Mouse (Mus musculus) ES-E14 (cell line): Measurements from ENCODE around the gene Sipa1l3. TPM values are rescaled to one million over a fixed set of nuclear protein-coding genes. Genes with fewer than 3 reads are reported as not detected.

Experiments used
- DNase-seq: peaks from one replicate; pipeline ENCODE4 v3.0.0-alpha.2; 2013; ENCODE audit warnings: low read depth, low spot score
- H3K27ac ChIP-seq: 2 replicates; pipeline ENCODE4 v1.5.1; 2012; ENCODE audit warnings: low read depth, mild to moderate bottlenecking, low read length, moderate library complexity, mixed read lengths; ENCODE audit not compliant: poor library complexity, insufficient read depth, severe bottlenecking
- H3K36me3 ChIP-seq: 2 replicates; pipeline ENCODE4 v1.6.1; 2012; ENCODE audit warnings: mild to moderate bottlenecking, low read length, moderate library complexity, mixed read lengths; ENCODE audit not compliant: control insufficient read depth, poor library complexity, insufficient read depth, severe bottlenecking
- H3K4me1 ChIP-seq, 2 experiments: fragments of 150-350 bp in 1 of 2; sonication (generic) in 1 of 2; 2 replicates each; pipeline ENCODE4 v1.6.1; 2012; ENCODE audit warnings: low read length in 2 of 2, mild to moderate bottlenecking in 1 of 2, mixed read lengths in 1 of 2; ENCODE audit not compliant: control insufficient read depth in 2 of 2, insufficient read depth in 2 of 2, poor library complexity in 1 of 2
- H3K4me3 ChIP-seq, 2 experiments: fragments of 150-350 bp in 1 of 2; sonication (generic) in 1 of 2; 2 replicates each; pipeline ENCODE4 v1.5.1; 2012; ENCODE audit warnings: low read length in 2 of 2, low read depth in 1 of 2, mild to moderate bottlenecking in 1 of 2, mixed read lengths in 1 of 2; ENCODE audit not compliant: insufficient read depth in 1 of 2, poor library complexity in 1 of 2, severe bottlenecking in 1 of 2
- H3K9ac ChIP-seq: 2 replicates; pipeline ENCODE4 v1.6.1; 2012; ENCODE audit warnings: low read depth, mild to moderate bottlenecking, low read length, mixed read lengths; ENCODE audit not compliant: poor library complexity, insufficient read depth, severe bottlenecking
- H3K9me3 ChIP-seq: fragments of 150-350 bp; sonication (generic); 2 replicates; pipeline ENCODE4 v1.6.1; 2012; ENCODE audit warnings: low read depth, mild to moderate bottlenecking, low read length; ENCODE audit not compliant: control insufficient read depth, insufficient read depth
- CHD2 ChIP-seq: IDR thresholded peaks from 2 replicates; pipeline ENCODE4 v1.6.1; 2014; ENCODE audit warnings: mild to moderate bottlenecking, low read depth, low read length, inconsistent platforms
- HCFC1 ChIP-seq: IDR thresholded peaks from 2 replicates; pipeline ENCODE4 v1.6.1; 2012; ENCODE audit warnings: low read length, inconsistent platforms, borderline replicate concordance; ENCODE audit not compliant: insufficient read depth
- MAFK ChIP-seq: IDR thresholded peaks from 2 replicates; pipeline ENCODE4 v1.6.1; 2014; ENCODE audit warnings: mild to moderate bottlenecking, low read depth, low read length, inconsistent platforms; ENCODE audit not compliant: insufficient read depth
- ZC3H11A ChIP-seq: IDR thresholded peaks from 2 replicates; pipeline ENCODE4 v1.6.1; 2012; ENCODE audit warnings: low read depth, mild to moderate bottlenecking, inconsistent platforms, low read length, borderline replicate concordance
- ZNF384 ChIP-seq: IDR thresholded peaks from 2 replicates; pipeline ENCODE4 v1.6.1; 2012; ENCODE audit warnings: low read depth, low read length, inconsistent platforms
- in situ Hi-C, 2 experiments: fragments of 600-800 bp; cut with MboI; formaldehyde crosslinking; loops; one replicate each; pipeline ENCODE4 v1.15.1; 2025; ENCODE audit warnings: low sequenced_read_pairs in 2 of 2, inconsistent platforms in 1 of 2; ENCODE audit not compliant: unreplicated experiment in 2 of 2
- total RNA-seq: library from RNA; depleted of rRNA; stranded (reverse); fragments of 300-350 nt; gene quantifications from 2 replicates; pipeline ENCODE4 v1.2.3, GENCODE M21; 2012

Gene Sipa1l3
- total RNA-seq, 1 experiment, result 27.5 TPM

GRCm38 (mm10) chr7:29336795-29337319 is 181.6 kb downstream of the Sipa1l3 start:
- TF ChIP-seq ZNF384 (no peak), MAFK (no peak), CHD2 (no peak), HCFC1 (no peak), ZC3H11A (no peak)
- H3K36me3 ChIP-seq, result peaks cover 18% of the 10 kb centered on the region; the same call in 1 of the 2 replicates
- in situ Hi-C loops, result no loop called here
- peaks cover 0 to 20% of the 10 kb centered on the region in 2 experiments; a peak in 2 of 4 replicates for H3K4me1 ChIP-seq
- H3K4me3 ChIP-seq, result no peak overlapping the region
- no peak overlapping the region for H3K9ac ChIP-seq
- no peak overlapping the region for H3K27ac ChIP-seq
- no peaks in the 10 kb centered on the region for H3K9me3 ChIP-seq
- DNase-seq, result no peak

GRCm38 (mm10) chr7:29335841-29336671 is 182.4 kb downstream of the Sipa1l3 start:
- Histone ChIP-seq H3K9me3 (no peaks in the 10 kb centered on the region), H3K9ac (no peak overlapping the region), H3K4me3 (no peak overlapping the region), H3K27ac (no peak overlapping the region), H3K4me1 (peaks cover 0 to 17% of the 10 kb centered on the region in 2 experiments; a peak in 2 of 4 replicates), H3K36me3 (peaks cover 21% of the 10 kb centered on the region; the same call in 1 of the 2 replicates)
- DNase-seq, result no peak
- in situ Hi-C loops, result no loop called here
- TF ChIP-seq MAFK (peak; percentile 67), CHD2 (no peak)

GRCm38 (mm10) chr7:29335276-29335675 is 183.2 kb downstream of the Sipa1l3 start:
- peaks cover 0 to 10% of the 10 kb centered on the region in 2 experiments; a peak in 2 of 4 replicates for H3K4me1 ChIP-seq
- peaks cover 23% of the 10 kb centered on the region; the same call in 1 of the 2 replicates for H3K36me3 ChIP-seq
- H3K4me3 ChIP-seq, result no peak overlapping the region
- no peaks in the 10 kb centered on the region for H3K9me3 ChIP-seq
- no peak overlapping the region for H3K27ac ChIP-seq
- TF ChIP-seq ZC3H11A, result no peak
- no peak for TF ChIP-seq CHD2
- TF ChIP-seq HCFC1, result no peak
- no peak for TF ChIP-seq MAFK
- no peak for TF ChIP-seq ZNF384
- no peak overlapping the region for H3K9ac ChIP-seq
- in situ Hi-C loops, result no loop called here
- DNase-seq, result no peak

DNA sequence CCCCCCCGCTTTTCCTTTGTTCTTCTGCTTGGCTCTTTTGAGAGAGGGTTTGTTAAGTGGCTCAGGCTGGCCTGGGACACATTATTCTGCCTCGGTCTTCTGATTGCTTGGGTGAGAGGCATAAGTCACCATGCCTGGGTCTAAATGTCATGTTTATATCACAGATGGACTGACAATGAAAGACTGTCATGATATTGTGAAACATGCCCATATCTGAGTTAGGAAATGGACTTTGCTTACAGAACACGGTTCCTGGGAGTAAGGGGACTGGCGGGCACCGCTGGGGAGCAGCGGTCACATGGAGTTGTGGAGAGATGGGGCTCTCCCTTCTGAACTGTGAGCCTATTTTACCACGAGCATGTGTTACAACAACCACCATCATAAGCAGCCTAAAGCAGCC is 184.3 kb downstream of the Sipa1l3 start:
- no peak overlapping the region for H3K27ac ChIP-seq
- TF ChIP-seq ZNF384 (no peak), CHD2 (no peak), ZC3H11A (no peak), MAFK (no peak), HCFC1 (no peak)
- no peak overlapping the region for H3K4me3 ChIP-seq
- no peaks in the 10 kb centered on the region for H3K9me3 ChIP-seq
- in situ Hi-C loops, result no loop called here
- DNase-seq, result no peak
- H3K36me3 ChIP-seq, result peaks cover 23% of the 10 kb centered on the region; the same call in 1 of the 2 replicates
- H3K9ac ChIP-seq, result no peak overlapping the region
- H3K4me1 ChIP-seq, result peaks cover 0 to 9% of the 10 kb centered on the region in 2 experiments; a peak in 1 of 4 replicates
